Mouse (Mus musculus): ENCODE results near the gene Faf1.

Gene Faf1

DNA sequence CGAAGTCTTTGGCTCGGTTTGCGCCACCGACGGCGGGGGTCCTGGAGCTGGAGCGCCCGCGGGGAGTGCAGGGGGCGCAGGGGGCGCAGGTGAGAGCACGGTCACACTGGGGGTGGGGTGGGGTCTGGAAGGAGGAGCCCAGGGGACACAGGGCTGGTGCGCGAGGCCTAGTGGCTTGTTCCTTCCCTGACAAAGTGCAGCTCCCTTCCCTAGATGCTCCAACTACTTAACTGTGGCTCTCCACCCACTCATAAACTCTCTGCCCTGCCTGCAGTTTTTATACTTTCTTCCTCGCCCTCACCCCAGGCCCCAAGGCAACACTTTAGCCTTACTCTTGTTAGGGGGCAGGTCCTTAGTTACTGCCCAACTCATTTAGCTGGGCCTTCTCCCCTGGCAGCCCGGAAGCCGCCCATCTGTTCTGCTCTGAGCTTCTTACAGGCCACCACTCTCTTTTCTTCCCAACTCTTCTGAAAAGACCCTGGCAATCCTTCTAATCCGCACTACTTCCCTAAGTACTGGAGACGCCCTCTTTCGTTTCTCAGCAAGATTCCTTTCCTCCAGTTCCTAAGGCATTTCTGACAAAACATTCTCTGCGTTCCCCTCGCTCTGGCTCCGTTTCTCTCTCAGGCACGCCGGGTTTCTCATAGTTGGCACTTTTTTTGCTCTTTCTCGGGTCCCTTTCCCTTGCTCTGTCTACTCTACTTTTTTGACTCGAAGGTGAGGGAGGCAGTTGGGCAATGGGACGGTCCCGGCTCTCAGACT is 304.1 kb downstream of the Faf1 start:
- DNase-seq (ENCODE audit: low read depth) = no peak

DNA sequence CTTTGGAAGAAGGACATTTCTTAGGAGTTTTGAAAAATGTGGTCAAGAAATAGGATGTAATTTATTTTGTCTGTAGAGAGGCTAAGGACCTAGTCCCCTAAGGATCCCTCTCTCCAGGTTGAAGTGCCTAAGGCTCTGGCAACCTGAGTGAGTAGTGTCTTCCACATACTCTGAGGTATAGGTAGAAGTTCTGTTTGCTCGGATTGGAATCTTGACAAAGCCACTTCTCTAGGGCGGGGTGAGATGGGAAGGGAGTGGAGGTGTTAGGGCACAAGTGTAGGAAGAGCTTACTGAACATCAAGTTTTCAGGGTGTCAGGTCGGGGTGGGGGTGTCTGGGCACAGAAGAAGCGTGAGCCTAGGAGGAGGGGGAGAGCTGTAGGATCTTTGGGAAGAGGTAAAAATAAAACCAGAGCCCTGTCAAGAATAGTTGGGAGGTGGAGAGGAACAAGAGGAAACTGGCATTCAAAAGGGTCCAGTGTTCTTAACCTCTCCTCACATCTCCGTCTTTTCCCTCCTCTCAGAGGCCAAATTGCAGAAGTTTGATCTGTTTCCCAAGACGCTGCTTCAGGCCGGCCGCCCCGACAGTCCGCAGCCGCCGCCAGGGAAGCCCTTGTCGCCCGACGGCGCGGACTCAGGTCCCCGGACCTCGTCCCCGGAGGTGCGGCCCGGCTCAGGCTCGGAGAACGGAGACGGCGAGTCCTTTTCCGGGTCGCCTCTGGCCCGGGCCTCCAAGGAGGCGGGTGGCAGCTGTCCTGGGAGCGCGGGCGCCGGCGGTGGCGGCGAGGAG is 304.9 kb downstream of the Faf1 start:
- no peak for DNase-seq (ENCODE audit: low read depth)

DNA sequence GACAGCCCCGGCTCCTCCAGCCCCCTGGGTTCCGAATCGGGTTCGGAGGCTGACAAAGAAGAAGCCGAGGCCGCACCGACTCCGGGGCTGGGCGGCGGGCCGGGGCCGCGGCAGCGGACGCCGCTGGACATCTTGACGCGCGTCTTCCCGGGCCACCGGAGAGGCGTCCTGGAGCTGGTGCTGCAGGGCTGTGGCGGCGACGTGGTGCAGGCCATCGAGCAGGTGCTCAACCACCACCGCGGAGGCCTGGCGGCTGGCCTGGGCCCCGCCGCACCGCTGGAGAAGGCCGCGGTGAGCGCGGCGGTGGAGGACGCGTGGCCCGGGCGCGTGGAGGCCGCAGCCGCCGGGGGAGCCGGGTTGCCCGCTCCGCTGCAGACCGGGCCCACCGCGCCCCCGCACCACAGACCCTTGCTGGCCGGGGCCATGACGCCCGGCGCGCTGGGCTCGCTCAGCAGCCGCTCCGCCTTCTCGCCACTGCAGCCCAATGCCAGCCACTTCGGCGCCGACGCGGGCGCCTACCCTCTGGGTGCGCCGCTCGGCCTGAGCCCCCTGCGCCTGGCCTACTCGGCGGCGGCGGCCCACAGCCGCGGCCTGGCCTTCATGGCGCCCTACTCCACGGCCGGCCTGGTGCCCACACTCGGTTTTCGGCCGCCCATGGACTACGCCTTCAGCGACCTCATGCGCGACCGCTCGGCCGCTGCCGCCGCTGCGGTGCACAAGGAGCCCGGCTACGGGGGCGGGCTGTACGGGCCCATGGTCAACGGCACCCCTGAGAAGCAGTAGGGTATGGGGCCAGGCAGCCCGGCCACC is 305.7 kb downstream of the Faf1 start:
- no peak for DNase-seq (ENCODE audit: low read depth)

DNA sequence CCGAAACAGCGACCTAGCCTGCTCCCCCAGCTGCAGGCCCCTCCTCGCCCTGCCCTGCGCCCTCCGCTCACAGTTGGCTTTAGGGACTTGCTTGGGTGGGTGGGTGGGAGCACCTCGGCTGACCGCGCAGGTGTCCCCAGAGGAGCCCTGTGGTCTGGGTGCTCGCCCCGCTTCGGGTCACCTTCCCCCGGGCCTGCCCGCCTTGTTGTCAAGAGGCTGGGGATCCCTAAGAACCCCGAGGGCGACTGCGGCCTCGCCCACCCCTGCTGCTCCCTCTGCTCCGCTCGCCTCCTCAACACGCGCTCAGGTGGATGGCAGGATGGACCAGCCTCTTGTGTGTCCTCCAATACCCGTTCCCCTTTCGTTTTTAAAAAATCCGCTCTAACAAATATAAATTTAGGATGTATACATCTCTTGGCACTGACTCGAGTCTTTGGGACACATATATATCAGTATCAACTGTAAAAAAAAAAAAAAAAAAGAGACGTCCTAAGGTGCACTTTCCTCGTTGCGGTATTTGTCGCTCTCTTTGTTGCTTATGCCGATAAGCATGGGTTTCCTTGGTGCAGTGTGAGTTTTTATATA is 306.4 kb downstream of the Faf1 start:
- no peak for DNase-seq (ENCODE audit: low read depth)

DNA sequence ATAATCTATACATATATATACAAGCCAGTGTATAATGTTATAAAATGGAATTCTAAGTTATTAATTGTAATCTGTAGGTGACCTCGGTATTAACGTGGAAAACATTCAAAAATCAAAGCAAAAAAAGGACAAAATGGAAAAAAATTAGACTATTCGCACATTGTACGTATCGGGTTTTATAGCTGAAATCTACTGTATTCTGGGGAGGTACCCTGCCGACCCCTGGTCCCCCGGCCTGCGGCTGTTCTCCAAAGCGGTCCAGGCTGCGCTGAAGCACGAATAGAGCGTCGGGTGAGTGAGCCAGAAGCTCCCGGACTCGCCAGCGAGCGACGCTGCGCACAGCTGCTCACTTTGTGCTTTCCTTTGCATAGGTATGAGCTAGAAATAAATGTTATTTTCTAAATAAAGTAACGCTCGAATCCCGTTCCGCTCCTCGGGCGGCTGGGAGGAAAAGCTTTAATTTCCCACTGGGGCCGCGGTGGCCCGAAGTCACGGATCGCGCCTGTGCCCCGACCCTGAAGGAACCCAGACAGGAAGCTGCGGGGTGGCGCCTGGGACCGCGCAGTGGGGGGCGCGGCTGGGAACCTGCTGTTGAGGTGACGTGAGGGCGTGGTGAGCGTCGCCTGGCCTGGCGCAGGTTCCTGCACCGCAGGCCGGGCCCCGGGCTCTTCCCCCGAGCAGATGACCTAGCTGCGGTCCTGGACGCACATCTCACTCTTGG is 307.1 kb downstream of the Faf1 start:
- DNase-seq (ENCODE audit: low read depth) = no peak

DNA sequence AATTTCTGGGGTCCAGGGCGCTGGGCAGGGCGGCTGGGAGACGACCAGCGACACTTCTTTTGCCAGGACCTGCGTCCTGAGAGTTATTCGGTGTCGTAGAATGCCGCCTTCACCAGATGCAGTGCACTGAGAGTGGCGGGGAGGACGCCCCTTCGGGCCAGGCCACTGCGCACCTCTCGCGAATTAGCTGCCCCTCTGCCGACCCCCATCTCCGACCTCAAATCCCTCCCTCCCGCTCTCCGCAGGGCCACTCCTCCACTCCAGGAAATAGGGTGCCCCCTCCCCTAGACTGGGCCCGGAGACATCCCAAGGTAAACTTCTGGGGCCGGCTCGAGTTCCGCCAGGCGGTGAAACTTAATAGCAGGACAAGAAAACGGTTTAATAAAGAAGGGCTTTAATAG is 307.6 kb downstream of the Faf1 start:
- DNase-seq (ENCODE audit: low read depth) = no peak

DNA sequence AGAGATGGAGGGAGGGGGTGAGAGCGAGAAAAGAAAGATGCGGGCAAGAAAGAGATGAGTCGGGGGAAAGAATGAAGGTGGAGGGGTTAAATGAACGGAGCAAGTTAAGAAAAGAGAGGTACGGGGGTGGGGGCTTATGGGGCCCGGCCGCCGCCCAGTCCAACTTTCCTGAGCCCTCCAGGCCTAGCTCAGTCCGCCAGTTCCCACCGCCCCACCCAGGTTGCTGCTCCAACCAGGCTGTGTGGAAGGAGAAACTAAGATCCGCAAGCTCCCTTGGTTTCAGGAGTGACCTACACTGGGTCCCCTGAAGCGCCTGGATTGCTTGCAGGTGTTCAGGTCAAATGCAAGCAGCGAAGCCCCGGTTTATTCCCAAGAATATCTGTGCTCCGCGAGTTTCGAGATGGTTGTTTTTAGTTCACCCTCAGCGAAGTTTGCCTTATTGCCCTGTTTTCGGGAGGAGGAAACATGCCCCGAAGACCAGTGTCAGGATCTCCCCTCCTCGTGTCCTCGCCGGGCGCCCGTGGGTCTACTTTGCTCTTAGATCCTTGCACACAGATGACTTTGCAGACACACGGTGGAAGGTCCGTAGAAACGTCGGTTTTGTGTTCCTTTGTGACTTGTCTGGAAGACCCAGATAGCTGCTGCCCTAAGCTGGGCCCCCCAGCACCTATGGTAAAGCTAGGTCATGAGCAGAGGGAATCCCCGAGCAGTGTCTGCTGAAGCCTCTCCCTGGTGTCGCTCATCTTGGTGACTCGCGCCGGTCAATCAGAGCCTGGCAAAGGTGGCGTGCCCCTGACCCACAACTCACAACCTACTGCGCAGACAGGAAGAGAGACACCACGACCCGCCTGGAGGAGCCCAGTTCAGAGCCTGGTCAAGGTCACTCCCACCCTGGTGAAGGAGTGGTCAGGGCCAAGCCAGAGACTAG is 308.4 kb downstream of the Faf1 start:
- DNase-seq (ENCODE audit: low read depth) = no peak

DNA sequence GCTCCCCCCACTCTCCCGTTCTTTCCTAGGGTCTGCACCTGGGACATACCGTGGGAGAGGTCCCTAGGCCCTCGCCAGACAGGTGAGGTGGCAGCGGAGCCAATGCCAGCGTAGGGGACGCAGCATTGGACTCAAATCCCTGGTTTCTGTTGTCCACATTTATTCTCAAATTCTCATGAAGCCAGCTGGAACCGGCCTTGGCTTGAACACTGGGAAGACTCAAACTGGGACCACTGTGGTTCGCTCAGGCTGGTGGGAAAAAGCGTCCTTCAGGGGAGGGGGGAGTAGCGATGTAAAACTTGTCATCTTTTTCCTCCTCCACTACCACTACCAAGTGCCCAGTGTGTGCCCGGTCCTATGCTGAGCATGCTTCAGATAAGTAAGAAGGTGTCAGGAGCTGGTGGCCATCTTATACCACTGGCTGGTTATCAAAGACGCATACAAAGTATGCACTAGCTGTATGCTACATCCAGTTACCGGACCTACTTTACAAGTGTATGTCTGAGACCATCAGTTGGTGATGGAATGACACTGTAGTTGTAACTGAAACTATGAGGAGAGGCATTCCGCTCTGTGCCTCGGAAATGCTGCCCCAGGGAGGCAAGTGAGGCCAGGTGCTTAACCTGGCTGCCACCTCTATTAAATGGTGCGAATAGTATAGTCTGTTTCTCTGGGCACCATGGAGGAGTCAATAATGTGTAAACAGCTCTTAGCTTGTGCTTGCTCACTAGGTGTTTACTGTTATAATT is 309.2 kb downstream of the Faf1 start:
- no peak for DNase-seq (ENCODE audit: low read depth)

DNA sequence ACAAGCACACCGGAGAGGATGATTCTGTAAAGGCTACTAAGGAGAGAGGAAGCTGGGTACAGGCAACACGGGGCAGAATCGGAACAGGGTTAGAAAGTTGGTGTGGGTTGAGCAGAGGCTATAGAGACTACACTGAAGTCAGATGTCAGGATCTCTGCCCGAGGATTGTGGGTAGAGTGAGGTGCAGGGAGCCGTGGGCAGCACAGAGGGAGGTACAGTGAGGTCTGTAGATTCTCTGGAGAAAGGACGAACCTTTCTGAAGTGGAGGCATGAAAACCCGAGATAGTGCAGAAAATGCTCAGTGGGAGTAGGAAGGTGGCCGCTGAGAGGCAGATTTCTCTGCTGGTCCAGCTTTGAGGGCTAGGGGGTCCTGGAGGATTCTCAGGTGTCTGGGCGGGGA is 309.9 kb downstream of the Faf1 start:
- DNase-seq (ENCODE audit: low read depth) = no peak

DNA sequence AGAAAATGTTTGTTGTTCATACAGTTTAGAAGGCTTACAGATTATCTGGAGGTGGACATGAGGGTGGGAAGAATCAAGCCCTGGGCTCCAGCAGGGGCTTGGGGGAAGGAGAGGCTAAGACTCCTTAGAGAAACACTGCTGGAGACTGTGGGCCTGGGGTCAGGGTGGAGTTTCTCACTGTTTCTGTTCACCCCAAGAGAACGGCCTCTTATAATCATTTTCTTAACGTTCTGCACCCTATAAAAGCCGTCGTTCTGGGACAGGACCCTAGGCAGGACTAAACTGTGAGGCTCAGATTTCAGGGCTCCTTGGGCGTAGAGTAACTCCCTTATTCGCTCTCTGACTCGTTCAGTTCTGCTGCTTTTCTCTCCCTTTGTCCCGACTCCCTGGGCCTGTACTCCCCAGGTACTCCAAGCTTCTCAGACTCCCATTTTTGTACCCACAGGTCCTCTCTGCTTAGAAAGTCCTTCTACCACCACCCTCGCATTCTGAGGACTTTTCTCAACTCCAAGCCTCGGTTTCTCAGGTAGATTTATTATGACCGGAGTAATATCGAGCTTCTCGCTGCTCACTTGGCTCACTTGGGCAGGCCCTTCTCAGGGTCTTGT is 310.5 kb downstream of the Faf1 start:
- no peak for DNase-seq (ENCODE audit: low read depth)

DNA sequence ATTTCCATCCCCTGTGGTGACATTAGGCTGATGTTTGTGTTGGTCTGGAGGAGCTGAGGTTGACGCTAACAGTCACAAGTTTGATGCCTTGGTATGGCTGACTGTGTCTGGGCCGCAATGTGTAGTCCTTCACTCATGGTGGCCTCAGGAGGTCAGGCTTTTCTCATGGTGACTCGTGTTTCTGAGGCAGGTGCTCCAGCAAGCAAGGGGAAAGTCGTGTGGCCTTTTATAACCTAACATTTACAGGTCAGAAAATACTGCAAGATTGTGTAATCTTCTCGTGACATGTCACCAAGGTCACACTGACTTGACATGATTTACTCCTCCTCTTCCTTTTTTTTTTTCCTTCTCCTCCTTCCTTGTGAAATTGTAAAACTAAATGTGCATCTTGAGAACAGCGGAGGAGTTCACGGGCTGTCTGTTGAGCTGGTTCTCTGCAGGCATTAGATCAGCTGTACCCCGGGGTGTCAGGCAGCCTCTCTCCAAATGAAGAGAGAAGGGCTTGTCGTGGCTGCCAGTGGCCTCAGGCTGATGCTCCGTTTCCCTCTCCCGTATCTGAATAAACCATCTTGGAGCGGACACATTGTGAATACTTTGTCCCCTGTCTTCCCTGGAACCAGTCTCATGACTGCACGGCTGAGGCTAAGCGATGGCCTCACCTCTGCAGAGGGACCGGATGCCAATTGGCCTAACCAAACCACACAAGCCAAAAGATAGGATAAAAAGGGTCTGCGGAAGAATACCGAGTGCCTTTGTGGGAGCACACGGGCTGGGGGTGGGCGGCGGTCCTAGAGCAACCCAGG is 311.4 kb downstream of the Faf1 start:
- no peak for DNase-seq (ENCODE audit: low read depth)

DNA sequence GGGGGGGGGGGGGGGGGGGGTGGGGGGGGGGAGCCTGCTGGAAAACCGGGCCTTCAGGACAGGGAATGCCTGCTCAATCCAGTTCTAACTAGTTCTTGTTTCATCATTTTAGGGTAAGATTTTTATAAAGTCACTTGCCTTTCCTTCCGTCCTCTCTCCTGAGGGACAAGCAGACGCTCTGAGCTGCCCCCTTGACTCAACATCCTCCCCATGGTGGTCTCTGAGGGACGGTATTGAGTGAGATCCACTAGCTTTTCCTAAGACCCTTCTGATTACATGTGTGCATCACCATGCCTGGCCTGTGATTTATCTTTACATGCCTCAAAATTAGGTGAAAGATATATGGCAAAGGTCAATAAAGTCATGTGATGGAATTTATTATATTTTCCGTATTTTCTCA is 312.0 kb downstream of the Faf1 start:
- DNase-seq (ENCODE audit: low read depth) = no peak

DNA sequence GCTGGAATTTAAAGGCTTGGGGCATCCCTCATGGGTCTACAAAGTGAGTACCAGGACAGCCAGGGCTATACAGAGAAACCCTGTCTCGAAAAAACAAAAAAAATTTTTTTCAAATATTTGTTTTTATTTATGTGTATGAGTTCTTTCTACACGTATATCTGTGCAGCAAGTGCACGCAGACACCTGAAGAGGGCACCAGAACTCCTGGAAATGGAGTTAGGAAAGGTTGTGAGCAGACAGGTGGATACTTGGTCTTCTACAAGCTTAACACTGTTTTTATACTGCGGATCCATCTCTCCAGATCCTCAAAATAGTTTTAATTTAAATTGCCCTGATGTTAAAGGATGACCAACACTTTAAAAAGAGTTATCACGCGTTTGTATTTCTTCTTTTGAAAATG is 312.8 kb downstream of the Faf1 start:
- DNase-seq (ENCODE audit: low read depth) = no peak

DNA sequence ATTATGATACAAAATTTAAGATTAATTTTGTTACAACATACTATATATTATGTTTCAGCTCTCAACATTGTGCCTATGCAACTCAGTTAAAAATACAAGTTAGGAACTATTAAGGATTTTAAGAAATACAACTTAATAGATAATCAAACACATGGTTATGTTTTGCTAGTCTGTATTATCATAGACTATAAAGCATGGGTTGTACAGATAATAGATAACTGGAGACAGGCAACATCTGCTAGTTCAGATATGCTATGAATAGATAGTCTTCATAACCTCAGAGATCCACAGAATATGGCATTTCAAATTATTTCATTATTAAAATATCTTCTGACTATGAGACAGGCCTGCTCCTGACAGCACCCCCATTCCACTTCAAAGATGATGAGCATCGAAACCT is 329.7 kb downstream of the Faf1 start:
- DNase-seq (ENCODE audit: low read depth) = no peak

All from c-Kit-positive CD71-positive TER-119-negative erythroid progenitor cells, embryonic 14.5 days (primary cell).